Mouse (Mus musculus) limb, embryonic 12.5 days (tissue): ENCODE results near the gene Gabrb1. TPM values are rescaled to one million over a fixed set of nuclear protein-coding genes. Genes with fewer than 3 reads are reported as not detected.

Experiments used
- ATAC-seq: fragments of 200-750 bp; cut with Nextera tagmentation; 2 replicates; pipeline ENCODE4 v1.8.0; 2017; ENCODE audit warnings: low read depth, moderate TSS enrichment; ENCODE audit not compliant: insufficient number of reproducible peaks, insufficient read depth, low FRiP score, low TSS enrichment
- H3K27ac ChIP-seq: fragments of 300-500 bp; sonication (generic); 2 replicates; pipeline ENCODE4 v1.5.1; 2016; ENCODE audit warnings: mild to moderate bottlenecking, moderate library complexity
- H3K27me3 ChIP-seq: fragments of 300-500 bp; sonication (generic); 2 replicates; pipeline ENCODE4 v1.6.1; 2016; ENCODE audit warnings: mild to moderate bottlenecking, moderate library complexity
- H3K36me3 ChIP-seq: fragments of 300-500 bp; sonication (generic); 2 replicates; pipeline ENCODE4 v1.6.1; 2016; ENCODE audit warnings: mild to moderate bottlenecking, moderate library complexity
- H3K4me1 ChIP-seq: fragments of 300-500 bp; sonication (generic); replicated peaks from 2 replicates; pipeline ENCODE4 v1.6.1; 2016
- H3K4me2 ChIP-seq: fragments of 300-500 bp; sonication (generic); 2 replicates; pipeline ENCODE4 v1.6.1; 2016; ENCODE audit warnings: mild to moderate bottlenecking, moderate library complexity
- H3K4me3 ChIP-seq: fragments of 300-500 bp; sonication (generic); replicated peaks from 2 replicates; pipeline ENCODE4 v1.5.1; 2016; ENCODE audit warnings: mild to moderate bottlenecking
- H3K9ac ChIP-seq: fragments of 300-500 bp; sonication (generic); replicated peaks from 2 replicates; pipeline ENCODE4 v1.6.1; 2016; ENCODE audit warnings: mild to moderate bottlenecking, moderate library complexity
- H3K9me3 ChIP-seq: fragments of 300-500 bp; sonication (generic); 2 replicates; pipeline ENCODE4 v1.6.1; 2016; ENCODE audit warnings: mild to moderate bottlenecking, moderate library complexity
- WGBS: fragments of 180-500 bp; shearing (Covaris S2); methylation state at CpG from one replicate; pipeline ENCODE4 v1.1.7; 2016; 5-methylcytosine and 5-hydroxymethylcytosine counted together
- polyA plus RNA-seq: library from polyadenylated mRNA; unstranded; fragments of >200 nt; fragmentation: Nextera tagmentation; extraction: Ambion mirVana; gene quantifications from 2 replicates; pipeline ENCODE4 v1.2.1, GENCODE M21; 2016

The Gabrb1 gene
- polyA plus RNA-seq, 1 experiment from 2014 or later, result 1.2 TPM

DNA sequence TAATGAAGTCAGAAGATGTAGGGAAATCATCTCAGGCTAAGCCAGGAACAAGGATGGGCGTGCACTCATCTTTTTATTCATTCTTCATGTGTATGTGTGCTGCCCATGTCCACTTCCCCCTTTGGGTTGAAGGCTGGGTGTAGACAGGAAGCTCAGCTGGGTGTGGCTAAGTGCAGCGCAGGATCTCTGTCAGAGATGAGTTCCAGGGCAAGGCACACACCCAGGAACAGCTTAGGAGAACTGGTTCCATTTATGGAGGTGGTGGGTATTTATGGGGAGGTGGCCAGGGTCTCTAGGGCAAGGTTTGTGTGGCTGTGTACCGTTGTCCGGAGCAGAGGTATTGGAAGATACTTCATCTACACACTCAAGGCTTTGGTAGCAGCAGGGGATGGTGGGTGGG lies 524.9 kb downstream of the Gabrb1 start:
- WGBS, result 87% methylated on average over 4 of the region's 4 CpGs
- no peak overlapping the region for H3K27ac ChIP-seq
- no peak for ATAC-seq

GRCm38 (mm10) chr5:72183929-72184328 lies 526.0 kb downstream of the Gabrb1 start:
- whole genome bisulfite sequencing, result 82% methylated on average over 6 of the region's 6 CpGs
- no peaks in the 10 kb centered on the region for H3K36me3 ChIP-seq

More for the DNA sequence above, 524.9 kb downstream of the Gabrb1 start:
- H3K4me2 ChIP-seq, result no peak overlapping the region
- H3K9me3 ChIP-seq, result no peaks in the 10 kb centered on the region
- H3K4me3 ChIP-seq, result no peak overlapping the region
- H3K27me3 ChIP-seq, result no peaks in the 10 kb centered on the region
- peaks cover 6% of the 10 kb centered on the region for H3K4me1 ChIP-seq
- no peak overlapping the region for H3K9ac ChIP-seq
- no peaks in the 10 kb centered on the region for H3K36me3 ChIP-seq

DNA sequence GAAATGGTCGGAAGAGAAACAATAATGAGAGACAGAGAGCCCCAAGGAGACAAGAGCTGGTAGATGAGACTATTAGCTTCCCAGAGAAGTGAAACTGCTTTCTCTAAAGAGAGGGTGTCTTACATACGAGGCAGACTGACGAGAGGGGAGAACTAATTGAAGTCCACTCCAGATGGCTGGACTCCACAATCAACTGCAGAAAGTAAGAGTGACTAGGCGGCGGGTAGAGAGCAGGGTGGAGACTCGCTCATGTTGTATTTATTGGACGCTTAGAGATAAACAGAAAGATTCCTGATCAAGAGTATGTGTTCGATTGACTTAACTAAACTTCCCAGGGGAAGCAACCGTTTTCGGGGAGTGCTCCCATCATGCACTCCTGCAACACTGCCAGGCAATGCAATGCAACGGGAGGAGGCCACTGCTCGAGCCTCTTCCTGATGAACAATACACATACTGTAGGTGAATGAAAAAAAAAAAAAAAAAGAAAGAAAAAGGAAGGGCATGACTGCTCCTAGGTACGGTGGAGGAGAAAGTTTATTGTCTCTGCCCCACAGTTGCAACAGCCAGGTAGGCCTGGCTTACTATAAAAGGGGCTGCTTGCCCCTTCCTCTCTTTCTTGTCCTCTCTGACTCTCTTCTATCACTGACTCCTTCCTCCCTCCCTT lies 526.7 kb downstream of the Gabrb1 start:
- Histone ChIP-seq H3K36me3 (no peaks in the 10 kb centered on the region), H3K4me3 (no peak overlapping the region), H3K27ac (no peak overlapping the region), H3K27me3 (no peaks in the 10 kb centered on the region), H3K9me3 (no peaks in the 10 kb centered on the region), H3K4me1 (no peaks in the 10 kb centered on the region), H3K9ac (no peak overlapping the region), H3K4me2 (no peak overlapping the region)
- 86% methylated on average over 13 of the region's 13 CpGs for WGBS
- ATAC-seq, result no peak

More at GRCm38 (mm10) chr5:72183929-72184328, 526.0 kb downstream of the Gabrb1 start:
- H3K4me3 ChIP-seq, result no peak overlapping the region
- peaks cover 3% of the 10 kb centered on the region; the same call in 1 of the 2 replicates for H3K4me1 ChIP-seq
- H3K4me2 ChIP-seq, result no peak overlapping the region
- no peak for ATAC-seq
- no peaks in the 10 kb centered on the region for H3K27me3 ChIP-seq
- H3K9ac ChIP-seq, result no peak overlapping the region
- no peaks in the 10 kb centered on the region for H3K9me3 ChIP-seq
- no peak overlapping the region for H3K27ac ChIP-seq

GRCm38 (mm10) chr5:72191154-72191553 lies 533.2 kb downstream of the Gabrb1 start:
- Histone ChIP-seq H3K4me1 (no peaks in the 10 kb centered on the region), H3K4me3 (no peak overlapping the region), H3K9ac (no peak overlapping the region), H3K9me3 (no peaks in the 10 kb centered on the region), H3K4me2 (no peak overlapping the region), H3K27ac (no peak overlapping the region), H3K36me3 (no peaks in the 10 kb centered on the region), H3K27me3 (no peaks in the 10 kb centered on the region)
- WGBS, result 82% methylated on average over 7 of the region's 7 CpGs
- no peak for ATAC-seq

- H3K36me3 ChIP-seq, result no peaks in the 10 kb centered on the region
- 85% methylated on average over 5 of the region's 5 CpGs for WGBS
- H3K4me2 ChIP-seq, result no peak overlapping the region
- ATAC-seq, result no peak
- H3K9ac ChIP-seq, result no peak overlapping the region
- no peak overlapping the region for H3K4me3 ChIP-seq
- no peaks in the 10 kb centered on the region for H3K27me3 ChIP-seq
- no peaks in the 10 kb centered on the region for H3K9me3 ChIP-seq
- H3K27ac ChIP-seq, result no peak overlapping the region
- H3K4me1 ChIP-seq, result no peaks in the 10 kb centered on the region
These were observed 534.0 kb downstream of the Gabrb1 start for GRCm38 (mm10) chr5:72191932-72192331.

- no peak overlapping the region for H3K27ac ChIP-seq
- H3K4me3 ChIP-seq, result no peak overlapping the region
- no peaks in the 10 kb centered on the region for H3K4me1 ChIP-seq
- no peaks in the 10 kb centered on the region for H3K27me3 ChIP-seq
- no peak overlapping the region for H3K4me2 ChIP-seq
- H3K9me3 ChIP-seq, result no peaks in the 10 kb centered on the region
- H3K36me3 ChIP-seq, result no peaks in the 10 kb centered on the region
- ATAC-seq, result no peak
- 82% methylated on average over 1 of the region's 1 CpGs for WGBS
- no peak overlapping the region for H3K9ac ChIP-seq
These were observed 537.5 kb downstream of the Gabrb1 start for GRCm38 (mm10) chr5:72195442-72195841.

Other genes with a start within 250 kb of the Gabrb1 start
- gene Cox7b2, start 109.9 kb upstream of the Gabrb1 start, polyA plus RNA-seq, result not detected in 2 replicates
- gene Gabra4, start 195 bp downstream of the Gabrb1 start, polyA plus RNA-seq, result 4.0 and 4.4 TPM in 2 replicates